Mouse (Mus musculus): ENCODE measurements around the gene Irgq. TPM values are rescaled to one million over a fixed set of nuclear protein-coding genes. Genes with fewer than 3 reads are reported as not detected.
"Not testable (repeated sequence)": the region's sequence is repeated elsewhere in the genome, so short reads cannot be mapped to it uniquely, and the experiment has no call there.

Irgq gene
- total RNA-seq (2018; cell fraction: chromatin; rRNA removed), result 10 to 100 TPM in 25 of 26 experiments, 1 to 10 TPM in 1; 9.0 to 73.6 (median 20.9) TPM
- total RNA-seq (2018; cell fraction: cytosol; rRNA removed), result 10 to 100 TPM in 24 of 26 experiments, 1 to 10 TPM in 2; 9.6 to 32.9 (median 16.6) TPM
- total RNA-seq (2018; cell fraction: nucleus; rRNA removed), result 10 to 100 TPM; 12.8 to 62.2 (median 27.3) TPM
- 6.1 to 11.9 TPM (median 11.5 TPM) in 3 replicates for polyA plus RNA-seq (2018)

DNA sequence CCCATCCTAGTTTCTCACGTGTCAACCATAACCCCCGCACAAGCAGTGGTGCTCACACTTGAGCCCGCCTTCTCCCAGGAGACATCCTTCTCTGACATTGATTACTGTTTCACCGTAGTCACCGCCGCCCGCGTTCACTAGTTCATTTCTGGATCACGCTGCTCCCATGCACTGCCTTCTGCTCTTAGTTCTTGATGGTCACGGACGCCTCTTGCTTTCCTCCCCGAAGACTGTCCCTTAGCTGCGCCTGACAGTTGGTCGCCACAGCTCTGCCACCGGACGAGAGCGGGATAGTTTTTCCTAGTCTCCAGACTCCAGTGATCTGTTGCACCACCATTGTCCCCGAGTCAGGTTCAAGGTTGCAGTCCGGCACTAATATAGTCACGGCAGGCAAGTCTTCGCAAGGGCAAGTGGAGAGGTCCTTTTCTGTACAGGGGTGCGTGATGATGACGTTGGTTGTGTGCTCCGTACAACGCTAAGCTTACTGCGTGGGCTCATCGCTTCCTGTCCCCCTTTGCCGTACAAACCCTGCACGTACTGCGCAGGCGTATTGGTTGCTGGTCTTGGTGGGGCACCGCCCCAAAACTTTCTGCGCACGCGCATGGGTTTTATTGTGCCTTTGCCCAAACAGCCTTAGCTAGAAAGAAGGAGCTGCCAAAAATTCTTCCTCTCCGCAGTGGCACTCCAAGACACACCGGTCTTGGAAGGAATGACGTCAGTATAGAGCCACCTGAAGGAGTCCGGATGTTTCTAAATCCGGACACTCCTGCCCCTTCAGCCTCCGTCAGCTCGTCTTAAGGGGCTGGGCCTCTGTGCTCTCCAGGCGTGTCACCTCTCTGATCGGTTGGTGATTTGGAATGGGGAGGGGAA is at the start of gene Irgq:
Gene Irgq, plus strand, starts transcription at position 628 of the 870 bp plus-strand sequence.
- Histone ChIP-seq H3K79me2 (ENCODE audit: inconsistent target) (no peaks in the 10 kb centered on the region; the same call in 1 of the 2 replicates), H3K4me3 (ENCODE audit: inconsistent target) (peak within 1 kb of the TSS; percentile 59), H3K27ac (peak within 1 kb of the TSS; percentile 78), H3K36me3 (ENCODE audit: inconsistent target) (peaks cover 10% of the 10 kb centered on the region; the same call in 1 of the 2 replicates)
- 1% methylated on average over 44 of the region's 44 CpGs for WGBS (ENCODE audit: missing documents)

- H3K27ac ChIP-seq, result no peak overlapping the region
- H3K79me2 ChIP-seq (ENCODE audit: inconsistent target), result no peaks in the 10 kb centered on the region
- 12% methylated on average over 14 of the region's 14 CpGs for WGBS (ENCODE audit: missing documents)
- no peaks in the 10 kb centered on the region for H3K36me3 ChIP-seq (ENCODE audit: inconsistent target)
- no peak overlapping the region for H3K4me3 ChIP-seq (ENCODE audit: inconsistent target)
These were observed 49.5 kb upstream of the Irgq start for GRCm38 (mm10) chr7:24480986-24481473.

- H3K36me3 ChIP-seq (ENCODE audit: inconsistent target), result no peaks in the 10 kb centered on the region
- under 1% methylated on average over 53 of the region's 83 CpGs for WGBS (ENCODE audit: missing documents)
- no peaks in the 10 kb centered on the region for H3K79me2 ChIP-seq (ENCODE audit: inconsistent target)
- no peak within 1 kb of the TSS for H3K4me3 ChIP-seq (ENCODE audit: inconsistent target)
- no peak within 1 kb of the TSS for H3K27ac ChIP-seq
These were observed 48.8 kb upstream of the Irgq start, which contains the start of gene Cadm4 for GRCm38 (mm10) chr7:24481474-24482207. Gene Cadm4 (plus strand): TSS chr7:24482023.

DNA sequence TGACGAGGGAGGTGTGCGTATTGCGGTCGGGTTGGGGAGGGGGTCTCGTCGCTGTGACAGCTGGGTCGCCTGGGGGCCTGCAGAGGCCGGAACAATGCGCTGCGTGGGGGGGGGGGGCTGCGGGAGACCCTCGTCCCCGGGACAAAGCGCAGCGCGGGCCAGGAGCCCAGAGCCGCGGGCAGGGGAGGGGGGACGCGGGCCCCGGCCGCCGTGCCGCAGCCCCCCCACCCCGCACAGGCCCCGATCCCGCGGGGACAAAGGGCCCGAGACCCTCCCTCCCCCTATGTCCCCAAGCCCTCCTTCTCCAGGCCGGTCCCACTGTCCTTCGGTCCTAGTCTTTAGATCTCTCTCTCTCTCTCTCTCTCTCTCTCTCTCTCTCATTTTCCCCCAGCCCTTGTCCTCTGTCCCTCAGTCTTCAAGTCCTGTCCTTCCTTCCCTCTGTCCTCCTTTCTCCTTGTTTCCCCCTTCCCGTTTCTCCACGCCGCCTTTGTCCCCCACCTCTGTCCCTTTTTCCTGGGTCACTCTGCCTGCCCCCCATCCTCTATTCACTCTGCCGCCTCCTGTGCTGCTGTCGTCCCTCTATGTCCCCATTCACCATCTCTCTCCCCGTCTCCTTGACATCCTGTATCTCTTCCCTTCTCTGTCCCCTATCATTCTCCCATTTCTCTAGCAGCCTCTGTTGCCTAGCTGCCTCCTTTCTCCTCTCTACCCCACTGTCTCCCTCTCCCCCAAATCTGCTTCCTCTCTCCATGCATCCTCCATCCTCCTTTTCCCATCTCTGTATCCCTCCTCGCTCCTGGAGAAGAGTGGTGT is 48.1 kb upstream of the Irgq start:
- 13% methylated on average over 13 of the region's 38 CpGs for WGBS (ENCODE audit: missing documents)
- Histone ChIP-seq H3K79me2 (ENCODE audit: inconsistent target) (no peaks in the 10 kb centered on the region), H3K36me3 (ENCODE audit: inconsistent target) (no peaks in the 10 kb centered on the region), H3K4me3 (ENCODE audit: inconsistent target) (no peak overlapping the region), H3K27ac (no peak overlapping the region)

- not testable (repeated sequence) for H3K79me2 ChIP-seq (ENCODE audit: inconsistent target); H3K4me3 ChIP-seq (ENCODE audit: inconsistent target); H3K27ac ChIP-seq; H3K36me3 ChIP-seq (ENCODE audit: inconsistent target)
- WGBS (ENCODE audit: missing documents), result 48% methylated on average over 6 of the region's 6 CpGs
These were observed 47.2 kb upstream of the Irgq start for GRCm38 (mm10) chr7:24483291-24483690.

DNA sequence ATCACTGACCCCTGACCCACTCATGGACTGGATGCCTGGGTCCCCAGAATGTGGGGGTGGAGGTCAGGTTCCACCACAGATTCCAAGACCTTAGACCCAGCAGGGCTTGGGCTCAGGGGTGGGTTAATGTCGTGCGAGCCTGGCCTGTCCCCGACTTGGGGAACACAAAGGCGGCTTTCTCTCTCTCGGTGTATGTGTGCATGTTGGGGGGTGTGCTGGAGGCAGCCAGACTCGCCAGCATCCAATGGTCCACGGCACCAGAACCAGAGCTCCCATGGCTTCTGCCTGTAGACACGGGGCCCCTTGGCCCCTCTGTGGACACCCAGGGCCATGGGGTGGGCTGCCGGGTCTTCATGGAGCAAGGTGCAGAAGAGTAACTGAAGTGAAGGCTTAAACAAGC is 45.0 kb upstream of the Irgq start:
- 77% methylated on average over 9 of the region's 9 CpGs for WGBS (ENCODE audit: missing documents)
- Histone ChIP-seq H3K27ac (no peak overlapping the region), H3K4me3 (ENCODE audit: inconsistent target) (no peak overlapping the region), H3K36me3 (ENCODE audit: inconsistent target) (no peaks in the 10 kb centered on the region), H3K79me2 (ENCODE audit: inconsistent target) (no peaks in the 10 kb centered on the region)

GRCm38 (mm10) chr7:24486654-24487130 is 43.8 kb upstream of the Irgq start:
- no peak overlapping the region for H3K27ac ChIP-seq
- 74% methylated on average over 8 of the region's 9 CpGs for WGBS (ENCODE audit: missing documents)
- H3K79me2 ChIP-seq (ENCODE audit: inconsistent target), result no peaks in the 10 kb centered on the region
- H3K36me3 ChIP-seq (ENCODE audit: inconsistent target), result no peaks in the 10 kb centered on the region
- no peak overlapping the region for H3K4me3 ChIP-seq (ENCODE audit: inconsistent target)

- H3K27ac ChIP-seq, result no peak overlapping the region
- no peaks in the 10 kb centered on the region for H3K79me2 ChIP-seq (ENCODE audit: inconsistent target)
- 69% methylated on average over 3 of the region's 3 CpGs for WGBS (ENCODE audit: missing documents)
- no peaks in the 10 kb centered on the region for H3K36me3 ChIP-seq (ENCODE audit: inconsistent target)
- H3K4me3 ChIP-seq (ENCODE audit: inconsistent target), result no peak overlapping the region
These were observed 43.1 kb upstream of the Irgq start for GRCm38 (mm10) chr7:24487403-24487802.

DNA sequence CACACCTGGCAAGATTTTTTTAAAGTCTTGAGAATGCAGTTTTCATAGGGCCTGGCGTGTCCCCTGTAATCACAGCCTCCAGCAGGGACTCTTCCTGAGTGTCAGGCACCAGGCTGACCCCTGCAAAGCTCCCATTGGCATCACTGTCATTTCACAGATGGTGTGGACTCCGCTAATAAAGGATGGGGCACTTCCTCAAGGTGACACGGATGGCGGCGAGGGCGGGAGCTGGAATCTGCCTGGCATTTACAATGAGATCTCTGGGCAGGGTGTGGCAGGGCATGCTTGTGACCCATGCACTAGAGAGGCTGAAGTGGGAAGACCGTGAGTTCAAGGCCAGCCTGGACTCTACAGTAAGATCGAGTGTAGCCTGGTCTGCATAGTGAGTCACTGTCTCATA is 42.2 kb upstream of the Irgq start:
- Histone ChIP-seq H3K36me3 (ENCODE audit: inconsistent target) (no peaks in the 10 kb centered on the region), H3K4me3 (ENCODE audit: inconsistent target) (no peak overlapping the region), H3K79me2 (ENCODE audit: inconsistent target) (no peaks in the 10 kb centered on the region), H3K27ac (no peak overlapping the region)
- WGBS (ENCODE audit: missing documents), result 91% methylated on average over 8 of the region's 8 CpGs

DNA sequence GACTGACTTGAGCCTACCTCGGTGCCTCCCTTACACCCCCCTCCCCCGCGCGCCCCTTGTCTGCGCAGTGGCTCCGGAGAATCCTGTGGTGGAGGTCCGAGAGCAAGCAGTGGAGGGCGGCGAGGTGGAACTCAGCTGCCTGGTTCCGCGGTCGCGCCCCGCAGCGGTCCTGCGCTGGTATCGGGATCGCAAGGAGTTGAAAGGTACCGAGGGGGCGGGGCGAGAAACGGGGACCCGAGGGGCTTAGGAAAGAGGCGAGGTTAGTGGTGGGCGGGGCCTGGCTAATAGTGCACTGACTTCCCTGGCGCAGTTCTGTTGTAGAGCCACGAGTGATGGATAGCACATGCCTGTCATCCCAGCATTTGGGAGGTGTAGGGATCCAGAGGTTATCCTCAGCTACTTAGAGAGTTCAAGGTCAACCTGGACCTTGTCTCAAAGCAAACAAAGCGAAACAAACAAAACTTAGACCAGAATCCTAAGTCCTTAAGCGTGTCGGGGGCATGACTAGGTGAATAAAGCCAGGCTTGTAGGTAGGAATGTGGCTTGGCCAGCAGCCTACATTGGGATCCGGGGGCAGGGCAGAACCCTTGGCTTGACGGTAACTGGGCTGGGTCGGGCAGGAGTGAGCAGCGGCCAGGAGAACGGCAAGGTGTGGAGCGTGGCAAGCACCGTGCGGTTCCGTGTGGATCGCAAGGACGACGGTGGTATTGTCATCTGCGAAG is 30.5 kb upstream of the Irgq start:
- Histone ChIP-seq H3K27ac (no peak overlapping the region), H3K36me3 (ENCODE audit: inconsistent target) (no peaks in the 10 kb centered on the region), H3K79me2 (ENCODE audit: inconsistent target) (no peaks in the 10 kb centered on the region), H3K4me3 (ENCODE audit: inconsistent target) (no peak overlapping the region)
- 18% methylated on average over 43 of the region's 43 CpGs for WGBS (ENCODE audit: missing documents)

GRCm38 (mm10) chr7:24500929-24501328 is 29.6 kb upstream of the Irgq start:
- WGBS (ENCODE audit: missing documents), result 30% methylated on average over 7 of the region's 7 CpGs
- Histone ChIP-seq H3K36me3 (ENCODE audit: inconsistent target) (no peaks in the 10 kb centered on the region), H3K27ac (no peak overlapping the region), H3K79me2 (ENCODE audit: inconsistent target) (no peaks in the 10 kb centered on the region), H3K4me3 (ENCODE audit: inconsistent target) (no peak overlapping the region)

DNA sequence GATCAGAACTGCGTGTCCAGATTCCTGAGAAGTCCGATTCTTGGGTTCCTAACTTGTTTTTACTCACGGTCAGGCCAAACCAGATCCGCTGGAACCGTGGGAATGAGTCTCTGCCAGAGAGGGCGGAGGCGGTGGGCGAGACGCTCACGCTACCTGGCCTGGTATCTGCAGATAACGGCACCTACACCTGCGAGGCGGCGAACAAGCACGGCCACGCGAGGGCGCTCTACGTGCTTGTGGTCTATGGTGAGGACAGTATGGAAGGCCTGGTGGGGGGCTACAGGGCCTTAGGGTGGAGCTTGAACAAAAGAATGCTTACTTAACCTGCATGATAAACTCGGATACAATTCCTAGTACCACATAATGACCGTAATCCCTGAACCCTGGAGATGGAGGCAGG is 29.0 kb upstream of the Irgq start:
- no peak overlapping the region for H3K4me3 ChIP-seq (ENCODE audit: inconsistent target)
- H3K36me3 ChIP-seq (ENCODE audit: inconsistent target), result no peaks in the 10 kb centered on the region

DNA sequence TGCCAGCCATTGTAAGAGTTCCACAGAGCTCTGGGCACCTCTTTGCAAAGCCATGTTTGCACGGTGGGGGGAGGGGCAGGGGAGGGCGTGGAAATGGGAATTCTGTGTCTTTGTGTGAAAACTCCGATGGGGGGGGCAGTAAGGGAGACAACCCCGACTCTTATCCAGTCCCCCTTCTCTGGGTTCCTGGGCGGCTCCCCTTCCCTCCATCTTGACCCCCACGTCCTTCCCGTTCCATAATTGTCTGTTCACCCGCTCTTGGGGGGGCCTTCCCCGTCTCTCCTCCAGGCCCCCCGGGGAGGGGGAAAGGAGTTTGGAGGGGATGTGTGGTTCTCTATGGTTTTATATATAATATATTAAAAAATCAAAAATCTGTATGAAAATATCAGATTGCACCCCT is 26.5 kb upstream of the Irgq start:
- H3K4me3 ChIP-seq (ENCODE audit: inconsistent target), result no peak overlapping the region
- H3K79me2 ChIP-seq (ENCODE audit: inconsistent target), result no peaks in the 10 kb centered on the region
- H3K36me3 ChIP-seq (ENCODE audit: inconsistent target), result no peaks in the 10 kb centered on the region
- H3K27ac ChIP-seq, result no peak overlapping the region
- 24% methylated on average over 7 of the region's 10 CpGs for WGBS (ENCODE audit: missing documents)

More for the DNA sequence above, 29.0 kb upstream of the Irgq start:
- H3K79me2 ChIP-seq (ENCODE audit: inconsistent target), result no peaks in the 10 kb centered on the region
- WGBS (ENCODE audit: missing documents), result 56% methylated on average over 21 of the region's 21 CpGs
- H3K27ac ChIP-seq, result no peak overlapping the region
